Mouse (Mus musculus): Measurements from ENCODE around the gene G430095P16Rik. TPM values are rescaled to one million over a fixed set of nuclear protein-coding genes. Genes with fewer than 3 reads are reported as not detected.

The G430095P16Rik gene
- polyA plus RNA-seq, 1 experiment from 2014 or later: 1.3 TPM

GRCm38 (mm10) chr8:84769324-84769723 is 46.5 kb downstream of the G430095P16Rik start:
- Histone ChIP-seq H3K9ac (replicated peaks) (no peak overlapping the region), H3K9me3 (no peaks in the 10 kb centered on the region), H3K4me1 (replicated peaks) (peaks cover 51% of the 10 kb centered on the region), H3K4me3 (replicated peaks) (peak overlapping the region; percentile 11; the same call in 1 of the 2 replicates), H3K27me3 (peaks cover 93% of the 10 kb centered on the region), H3K36me3 (no peaks in the 10 kb centered on the region), H3K4me2 (replicated peaks) (peak overlapping the region; percentile 49; the same call in 1 of the 2 replicates), H3K27ac (no peak overlapping the region)
- 85% methylated on average over 8 of the region's 8 CpGs for WGBS
- no peak for ATAC-seq

- Histone ChIP-seq H3K4me3 (replicated peaks) (peak overlapping the region; percentile 31), H3K9me3 (no peaks in the 10 kb centered on the region), H3K4me1 (replicated peaks) (peaks cover 53% of the 10 kb centered on the region), H3K27me3 (peaks cover 92% of the 10 kb centered on the region), H3K27ac (no peak overlapping the region), H3K36me3 (no peaks in the 10 kb centered on the region), H3K4me2 (replicated peaks) (peak overlapping the region; percentile 49), H3K9ac (replicated peaks) (0 out of 2 replicates have a peak overlapping the region, but pooled peaks have one; percentile 28)
- 37% methylated on average over 12 of the region's 12 CpGs for WGBS
- ATAC-seq: no peak
Measured at GRCm38 (mm10) chr8:84770100-84770953, 47.5 kb downstream of the G430095P16Rik start.

- no peak overlapping the region for H3K9ac ChIP-seq (replicated peaks)
- peak overlapping the region; percentile 49 for H3K4me2 ChIP-seq (replicated peaks)
- H3K9me3 ChIP-seq: no peaks in the 10 kb centered on the region
- peaks cover 92% of the 10 kb centered on the region for H3K27me3 ChIP-seq
- peaks cover 53% of the 10 kb centered on the region for H3K4me1 ChIP-seq (replicated peaks)
- H3K27ac ChIP-seq: no peak overlapping the region
- 14% methylated on average over 5 of the region's 5 CpGs for WGBS
- H3K36me3 ChIP-seq: no peaks in the 10 kb centered on the region
- ATAC-seq: no peak
- H3K4me3 ChIP-seq (replicated peaks): peak overlapping the region; percentile 31
Measured at GRCm38 (mm10) chr8:84771000-84771687, 48.3 kb downstream of the G430095P16Rik start.

- ATAC-seq: no peak
- Histone ChIP-seq H3K9ac (replicated peaks) (peak overlapping the region; percentile 48; the same call in 1 of the 2 replicates), H3K4me1 (replicated peaks) (peaks cover 52% of the 10 kb centered on the region), H3K4me2 (replicated peaks) (peak overlapping the region; percentile 49), H3K4me3 (replicated peaks) (peak overlapping the region; percentile 31), H3K36me3 (no peaks in the 10 kb centered on the region), H3K9me3 (no peaks in the 10 kb centered on the region), H3K27ac (0 out of 2 replicates have a peak overlapping the region, but pooled peaks have one; percentile 9), H3K27me3 (peaks cover 92% of the 10 kb centered on the region)
- 3% methylated on average over 32 of the region's 34 CpGs for WGBS
Measured at GRCm38 (mm10) chr8:84771941-84772378, 49.2 kb downstream of the G430095P16Rik start.

GRCm38 (mm10) chr8:84772628-84773027 is 49.8 kb downstream of the G430095P16Rik start:
- Histone ChIP-seq H3K27ac (peak overlapping the region; percentile 79; the same call in 1 of the 2 replicates), H3K9ac (replicated peaks) (peak overlapping the region; percentile 48), H3K36me3 (no peaks in the 10 kb centered on the region), H3K4me2 (replicated peaks) (peak overlapping the region; percentile 49), H3K4me3 (replicated peaks) (peak overlapping the region; percentile 31), H3K4me1 (replicated peaks) (peaks cover 52% of the 10 kb centered on the region), H3K27me3 (peaks cover 92% of the 10 kb centered on the region), H3K9me3 (no peaks in the 10 kb centered on the region)
- ATAC-seq: no peak
- WGBS: 0% methylated on average over 3 of the region's 3 CpGs

- Histone ChIP-seq H3K4me1 (replicated peaks) (peaks cover 52% of the 10 kb centered on the region), H3K9me3 (no peaks in the 10 kb centered on the region), H3K4me2 (replicated peaks) (peak overlapping the region; percentile 49), H3K9ac (replicated peaks) (peak overlapping the region; percentile 28; the same call in 1 of the 2 replicates), H3K27me3 (peaks cover 93% of the 10 kb centered on the region), H3K4me3 (replicated peaks) (peak overlapping the region; percentile 31), H3K27ac (peak overlapping the region; percentile 79), H3K36me3 (no peaks in the 10 kb centered on the region)
- ATAC-seq: no peak
- WGBS: under 1% methylated on average over 9 of the region's 9 CpGs
Measured at GRCm38 (mm10) chr8:84773304-84773703, 50.5 kb downstream of the G430095P16Rik start.

- ATAC-seq: peak; percentile 84
- H3K4me3 ChIP-seq (replicated peaks): peak overlapping the region; percentile 31
- H3K4me2 ChIP-seq (replicated peaks): peak overlapping the region; percentile 49
- WGBS: under 1% methylated on average over 14 of the region's 19 CpGs
- H3K27ac ChIP-seq: peak overlapping the region; percentile 79
- no peaks in the 10 kb centered on the region for H3K9me3 ChIP-seq
- 0 out of 2 replicates have a peak overlapping the region, but pooled peaks have one; percentile 28 for H3K9ac ChIP-seq (replicated peaks)
- peaks cover 93% of the 10 kb centered on the region for H3K27me3 ChIP-seq
- peaks cover 56% of the 10 kb centered on the region for H3K4me1 ChIP-seq (replicated peaks)
- no peaks in the 10 kb centered on the region for H3K36me3 ChIP-seq
Measured at GRCm38 (mm10) chr8:84773833-84774232, 51.0 kb downstream of the G430095P16Rik start.

GRCm38 (mm10) chr8:84774473-84774911 is 51.7 kb downstream of the G430095P16Rik start:
- ATAC-seq: 0 out of 2 replicates have a peak, but pooled peaks have one; percentile 57
- Histone ChIP-seq H3K4me1 (replicated peaks) (peaks cover 62% of the 10 kb centered on the region), H3K9me3 (no peaks in the 10 kb centered on the region), H3K4me3 (replicated peaks) (no peak overlapping the region), H3K4me2 (replicated peaks) (peak overlapping the region; percentile 49), H3K27me3 (peaks cover 93% of the 10 kb centered on the region), H3K9ac (replicated peaks) (no peak overlapping the region), H3K27ac (peak overlapping the region; percentile 79), H3K36me3 (no peaks in the 10 kb centered on the region)
- under 1% methylated on average over 10 of the region's 10 CpGs for WGBS

- whole genome bisulfite sequencing: 3% methylated on average over 13 of the region's 13 CpGs
- Histone ChIP-seq H3K27ac (peak overlapping the region; percentile 79), H3K4me2 (replicated peaks) (peak overlapping the region; percentile 40), H3K9ac (replicated peaks) (peak overlapping the region; percentile 28), H3K27me3 (peaks cover 93% of the 10 kb centered on the region), H3K36me3 (no peaks in the 10 kb centered on the region), H3K4me1 (replicated peaks) (peaks cover 68% of the 10 kb centered on the region), H3K4me3 (replicated peaks) (no peak overlapping the region), H3K9me3 (no peaks in the 10 kb centered on the region)
- peak; percentile 8; the same call in 1 of the 2 replicates for ATAC-seq
Measured at GRCm38 (mm10) chr8:84775105-84775591, 52.3 kb downstream of the G430095P16Rik start.

- Histone ChIP-seq H3K4me3 (replicated peaks) (no peak overlapping the region), H3K9me3 (no peaks in the 10 kb centered on the region), H3K4me1 (replicated peaks) (peaks cover 66% of the 10 kb centered on the region), H3K27me3 (peaks cover 93% of the 10 kb centered on the region), H3K27ac (peak overlapping the region; percentile 79), H3K9ac (replicated peaks) (peak overlapping the region; percentile 28), H3K4me2 (replicated peaks) (peak overlapping the region; percentile 40), H3K36me3 (no peaks in the 10 kb centered on the region)
- WGBS: 5% methylated on average over 7 of the region's 7 CpGs
- no peak for ATAC-seq
Measured at GRCm38 (mm10) chr8:84775621-84776113, 52.9 kb downstream of the G430095P16Rik start.

All from midbrain, embryonic 13.5 days (tissue).